Mouse (Mus musculus) hindbrain, embryonic 15.5 days (tissue): ENCODE data around the gene Csad. TPM values are rescaled to one million over a fixed set of nuclear protein-coding genes. Genes with fewer than 3 reads are reported as not detected.

ENCODE experiments used
- ATAC-seq: fragments of 200-750 bp; cut with Nextera tagmentation; 2 replicates; pipeline ENCODE4 v1.8.0; 2017; ENCODE audit warnings: low read depth, moderate number of reproducible peaks, moderate TSS enrichment; ENCODE audit not compliant: low FRiP score
- H3K27ac ChIP-seq: fragments of 300-500 bp; sonication (generic); replicated peaks from 2 replicates; pipeline ENCODE4 v1.5.1; 2015; ENCODE audit warnings: mild to moderate bottlenecking, inconsistent platforms
- H3K27me3 ChIP-seq: fragments of 300-500 bp; sonication (generic); 2 replicates; pipeline ENCODE4 v1.6.1; 2015; ENCODE audit warnings: control low read depth, inconsistent platforms
- H3K36me3 ChIP-seq: fragments of 300-500 bp; sonication (generic); 2 replicates; pipeline ENCODE4 v1.6.1; 2015; ENCODE audit warnings: control low read depth, inconsistent platforms
- H3K4me1 ChIP-seq: fragments of 300-500 bp; sonication (generic); replicated peaks from 2 replicates; pipeline ENCODE4 v1.6.1; 2015; ENCODE audit warnings: control low read depth, inconsistent platforms
- H3K4me2 ChIP-seq: fragments of 300-500 bp; sonication (generic); 2 replicates; pipeline ENCODE4 v1.6.1; 2015; ENCODE audit warnings: moderate library complexity, mild to moderate bottlenecking, inconsistent platforms
- H3K4me3 ChIP-seq: fragments of 300-500 bp; sonication (generic); 2 replicates; pipeline ENCODE4 v1.5.1; 2015; ENCODE audit warnings: mild to moderate bottlenecking, inconsistent platforms
- H3K9ac ChIP-seq: fragments of 300-500 bp; sonication (generic); 2 replicates; pipeline ENCODE4 v1.6.1; 2015; ENCODE audit warnings: inconsistent platforms
- H3K9me3 ChIP-seq: fragments of 300-500 bp; sonication (generic); 2 replicates; pipeline ENCODE4 v1.6.1; 2016; ENCODE audit warnings: control low read depth, inconsistent platforms
- WGBS: fragments of 180-500 bp; shearing (Covaris S2); methylation state at CpG from one replicate; pipeline ENCODE4 v1.1.7; 2015; 5-methylcytosine and 5-hydroxymethylcytosine counted together
- polyA plus RNA-seq: library from polyadenylated mRNA; unstranded; fragments of >200 nt; fragmentation: Nextera tagmentation; extraction: Ambion mirVana; gene quantifications from 2 replicates; pipeline ENCODE4 v1.2.1, GENCODE M21; 2015

Gene Csad
- polyA plus RNA-seq, 1 experiment from 2014 or later: 40.1 TPM

DNA sequence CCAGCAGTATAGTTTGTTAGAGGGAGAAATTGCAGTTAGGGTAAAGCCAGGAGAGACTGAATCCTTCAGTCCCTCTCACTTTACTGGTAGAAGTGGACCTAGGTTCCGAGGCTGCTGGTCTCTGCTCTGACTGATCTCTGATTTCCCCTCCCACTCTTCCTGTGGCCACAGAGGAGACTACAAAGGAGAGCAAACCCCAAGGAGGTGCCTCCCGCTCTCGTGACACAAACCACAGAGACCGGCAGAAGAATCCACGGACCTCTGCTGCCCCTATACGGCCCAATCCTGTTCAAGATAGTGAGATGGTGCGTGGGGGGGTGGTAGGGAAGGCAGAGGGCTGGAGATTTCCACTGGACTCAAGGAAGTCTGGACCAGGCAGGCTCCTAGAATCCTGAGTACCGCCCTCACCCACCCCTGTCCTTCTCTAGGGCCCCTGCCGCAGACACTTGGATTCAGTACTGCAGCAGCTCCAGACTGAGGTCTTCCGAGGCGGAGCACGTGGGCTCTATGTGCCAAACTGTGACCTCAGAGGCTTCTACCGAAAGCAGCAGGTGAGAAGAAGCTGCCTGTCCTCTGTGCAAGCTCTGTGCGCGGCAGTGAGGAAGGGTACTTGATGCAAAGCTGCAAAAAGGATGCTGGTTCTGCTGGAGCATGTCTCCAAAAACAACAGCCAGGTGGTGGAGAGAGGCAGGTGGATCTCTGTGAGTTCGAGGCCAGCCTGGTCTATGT lies 56.7 kb downstream of the Csad start:
- Histone ChIP-seq H3K4me1 (peaks cover 1% of the 10 kb centered on the region; the same call in 1 of the 2 replicates), H3K9ac (no peak overlapping the region), H3K4me3 (no peak overlapping the region), H3K9me3 (no peaks in the 10 kb centered on the region), H3K27me3 (peaks cover 31% of the 10 kb centered on the region), H3K36me3 (no peaks in the 10 kb centered on the region), H3K27ac (no peak overlapping the region), H3K4me2 (no peak overlapping the region)
- 73% methylated on average over 16 of the region's 16 CpGs for WGBS
- ATAC-seq: no peak

DNA sequence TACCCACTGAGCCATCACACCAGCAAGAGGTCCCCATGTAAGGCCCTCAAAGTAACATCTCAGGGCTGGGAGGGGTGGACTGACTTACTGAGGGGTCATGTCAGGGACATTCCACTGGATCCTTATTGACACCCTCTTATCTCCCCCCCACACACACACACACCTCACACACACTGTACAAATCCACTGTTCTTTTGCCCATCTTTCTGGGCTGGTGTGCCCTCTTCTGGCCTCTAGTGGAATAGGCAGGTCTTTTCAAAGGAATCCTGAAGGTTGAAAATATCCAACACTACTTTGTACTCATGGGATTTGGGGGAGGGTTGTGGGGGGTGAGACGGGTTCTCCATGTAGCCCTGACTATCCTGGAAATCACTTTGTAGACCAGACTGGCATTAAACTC lies 57.6 kb downstream of the Csad start:
- H3K9me3 ChIP-seq: no peaks in the 10 kb centered on the region
- H3K27me3 ChIP-seq: peaks cover 34% of the 10 kb centered on the region
- WGBS: 4% methylated on average over 1 of the region's 1 CpGs
- no peak overlapping the region for H3K4me3 ChIP-seq
- no peaks in the 10 kb centered on the region for H3K4me1 ChIP-seq
- H3K36me3 ChIP-seq: no peaks in the 10 kb centered on the region
- H3K4me2 ChIP-seq: no peak overlapping the region
- no peak overlapping the region for H3K9ac ChIP-seq
- H3K27ac ChIP-seq: no peak overlapping the region
- ATAC-seq: 0 out of 2 replicates have a peak, but pooled peaks have one; percentile 45

DNA sequence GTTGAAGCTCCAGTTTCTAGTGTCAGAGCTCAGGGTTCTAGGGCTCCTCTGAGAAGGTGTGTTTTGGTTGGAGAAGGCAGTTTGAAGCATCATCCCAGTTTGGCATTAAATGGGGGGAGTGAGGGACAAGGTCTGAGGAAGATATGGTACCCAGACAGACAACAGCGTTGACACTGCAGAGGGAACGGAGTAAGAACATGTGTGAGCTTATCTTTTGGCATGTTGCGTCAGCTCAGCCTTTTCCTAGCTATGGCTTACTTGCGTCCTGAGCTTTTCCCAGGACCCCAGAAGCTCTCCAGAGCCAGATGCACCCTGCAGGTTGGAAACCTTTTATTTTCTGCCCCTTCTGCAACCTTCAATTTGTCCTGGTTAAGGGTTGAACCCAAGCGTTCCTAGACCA lies 58.4 kb downstream of the Csad start:
- peaks cover 34% of the 10 kb centered on the region for H3K27me3 ChIP-seq
- H3K27ac ChIP-seq: no peak overlapping the region
- no peaks in the 10 kb centered on the region for H3K9me3 ChIP-seq
- no peak for ATAC-seq
- no peaks in the 10 kb centered on the region for H3K36me3 ChIP-seq
- no peak overlapping the region for H3K4me2 ChIP-seq
- H3K4me3 ChIP-seq: no peak overlapping the region
- no peaks in the 10 kb centered on the region for H3K4me1 ChIP-seq
- 88% methylated on average over 5 of the region's 5 CpGs for WGBS
- H3K9ac ChIP-seq: no peak overlapping the region

DNA sequence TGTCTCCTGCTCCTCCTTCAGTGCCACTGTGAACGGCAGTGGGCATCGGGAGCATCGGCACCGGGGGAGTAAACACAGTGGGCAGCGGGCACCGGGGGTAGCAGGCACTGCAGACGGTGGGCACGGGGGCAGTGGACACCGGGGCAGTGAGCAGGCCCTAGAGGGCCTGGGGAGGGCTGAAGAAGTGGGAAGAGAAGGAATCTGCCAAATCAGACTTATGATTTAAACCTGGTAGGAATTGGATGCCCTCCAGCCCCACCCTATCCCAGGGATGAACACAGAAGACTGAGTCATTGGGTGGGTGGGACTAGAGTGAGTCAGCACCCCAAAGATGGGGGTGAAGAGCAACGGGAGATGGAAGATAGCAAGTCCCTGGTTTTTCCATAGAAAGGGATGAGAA lies 59.2 kb downstream of the Csad start:
- Histone ChIP-seq H3K27me3 (peaks cover 34% of the 10 kb centered on the region), H3K9me3 (no peaks in the 10 kb centered on the region), H3K27ac (no peak overlapping the region), H3K9ac (no peak overlapping the region), H3K36me3 (no peaks in the 10 kb centered on the region), H3K4me2 (no peak overlapping the region), H3K4me3 (no peak overlapping the region), H3K4me1 (no peaks in the 10 kb centered on the region)
- WGBS: 93% methylated on average over 10 of the region's 10 CpGs
- no peak for ATAC-seq

GRCm38 (mm10) chr15:102144726-102145125 lies 59.8 kb downstream of the Csad start:
- Histone ChIP-seq H3K9me3 (no peaks in the 10 kb centered on the region), H3K27me3 (peaks cover 34% of the 10 kb centered on the region), H3K27ac (no peak overlapping the region), H3K36me3 (no peaks in the 10 kb centered on the region), H3K4me2 (peak overlapping the region; percentile 14), H3K9ac (no peak overlapping the region), H3K4me3 (0 out of 2 replicates have a peak overlapping the region, but pooled peaks have one; percentile 0), H3K4me1 (no peaks in the 10 kb centered on the region)
- no peak for ATAC-seq
- WGBS: 15% methylated on average over 19 of the region's 19 CpGs

DNA sequence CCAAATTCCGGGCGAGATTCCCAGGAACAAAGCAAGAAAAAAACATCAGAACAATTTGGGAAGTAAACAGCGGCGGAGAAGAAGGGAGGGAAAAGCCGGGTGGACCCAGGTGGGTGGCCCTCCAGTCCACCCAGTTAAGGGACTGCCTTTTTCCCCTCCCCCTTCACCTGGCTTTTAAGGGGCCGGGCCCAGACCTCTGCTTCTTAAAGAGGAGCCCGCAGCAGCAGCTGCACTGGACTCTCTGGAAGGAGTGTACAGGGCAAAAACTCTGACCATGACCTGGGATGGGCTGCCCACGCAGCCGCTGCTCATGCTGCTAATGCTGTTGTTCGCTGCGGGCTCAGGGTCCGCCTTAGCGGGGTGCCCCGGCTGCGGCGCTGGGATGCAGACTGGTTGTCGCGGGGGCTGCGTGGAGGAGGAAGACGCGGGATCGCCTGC lies 60.2 kb downstream of the Csad start, which contains the start of gene Igfbp6:
Igfbp6 (plus strand) TSS at position 89 of the 438 bp plus-strand sequence.
- H3K4me2 ChIP-seq: peak within 1 kb of the TSS; percentile 14
- H3K27ac ChIP-seq: no peak within 1 kb of the TSS
- no peaks in the 10 kb centered on the region for H3K9me3 ChIP-seq
- no peak for ATAC-seq
- H3K4me1 ChIP-seq: no peaks in the 10 kb centered on the region
- peaks cover 34% of the 10 kb centered on the region for H3K27me3 ChIP-seq
- no peak within 1 kb of the TSS for H3K9ac ChIP-seq
- 0 out of 2 replicates have a peak within 1 kb of the TSS, but pooled peaks have one; percentile 0 for H3K4me3 ChIP-seq
- no peaks in the 10 kb centered on the region for H3K36me3 ChIP-seq
- WGBS: 9% methylated on average over 22 of the region's 22 CpGs

DNA sequence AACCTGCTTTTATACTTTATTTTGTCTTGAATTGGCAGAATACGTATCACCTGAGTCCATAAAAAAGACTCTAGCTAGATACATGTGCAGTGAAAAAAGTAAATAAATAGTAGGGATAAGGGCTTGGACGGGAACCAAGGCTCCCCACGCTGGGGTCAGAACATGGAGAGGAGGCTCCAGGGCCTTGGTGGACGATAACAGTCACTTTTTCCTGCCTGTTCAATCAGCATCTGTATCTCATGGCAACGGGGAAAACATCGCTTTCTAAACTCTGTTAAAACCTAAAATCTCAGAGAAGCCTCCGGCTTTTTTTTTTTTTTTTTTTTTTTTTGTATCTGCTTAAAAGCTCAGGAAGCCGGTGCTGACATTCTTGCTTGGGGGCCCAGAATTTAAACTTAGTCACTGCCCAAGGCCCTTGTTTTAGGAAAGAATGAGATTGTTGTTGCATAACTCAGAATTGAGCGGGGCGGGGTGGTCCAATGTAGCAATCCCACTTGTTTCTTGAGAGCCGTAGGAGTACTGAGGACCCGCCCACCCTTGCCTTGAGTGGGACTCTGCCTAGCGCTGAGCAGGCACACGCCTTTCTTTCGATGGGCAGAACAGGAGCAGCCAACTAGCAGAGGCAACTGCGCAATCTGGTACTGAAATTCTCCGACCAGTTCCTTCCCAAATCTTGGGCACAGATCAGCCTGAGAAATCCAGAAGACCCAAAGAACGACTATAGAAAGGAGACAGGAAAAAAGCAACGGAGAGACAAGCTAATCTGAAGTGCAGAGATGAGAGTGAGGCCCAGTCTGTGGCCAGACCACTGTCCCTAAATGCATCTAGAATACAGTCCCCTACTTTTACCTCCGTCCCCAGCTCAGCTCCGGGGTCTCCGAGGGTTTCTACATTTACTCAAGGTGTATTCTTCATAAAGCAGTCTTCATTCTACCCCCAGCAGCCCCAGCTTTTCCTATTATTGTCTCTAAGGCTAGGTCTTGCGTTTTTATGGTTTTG lies 61.3 kb downstream of the Csad start:
- no peak overlapping the region for H3K27ac ChIP-seq
- no peaks in the 10 kb centered on the region for H3K9me3 ChIP-seq
- H3K9ac ChIP-seq: no peak overlapping the region
- ATAC-seq: no peak
- H3K27me3 ChIP-seq: peaks cover 34% of the 10 kb centered on the region
- WGBS: 61% methylated on average over 23 of the region's 23 CpGs
- no peaks in the 10 kb centered on the region for H3K4me1 ChIP-seq
- H3K36me3 ChIP-seq: no peaks in the 10 kb centered on the region
- no peak overlapping the region for H3K4me3 ChIP-seq
- no peak overlapping the region for H3K4me2 ChIP-seq

DNA sequence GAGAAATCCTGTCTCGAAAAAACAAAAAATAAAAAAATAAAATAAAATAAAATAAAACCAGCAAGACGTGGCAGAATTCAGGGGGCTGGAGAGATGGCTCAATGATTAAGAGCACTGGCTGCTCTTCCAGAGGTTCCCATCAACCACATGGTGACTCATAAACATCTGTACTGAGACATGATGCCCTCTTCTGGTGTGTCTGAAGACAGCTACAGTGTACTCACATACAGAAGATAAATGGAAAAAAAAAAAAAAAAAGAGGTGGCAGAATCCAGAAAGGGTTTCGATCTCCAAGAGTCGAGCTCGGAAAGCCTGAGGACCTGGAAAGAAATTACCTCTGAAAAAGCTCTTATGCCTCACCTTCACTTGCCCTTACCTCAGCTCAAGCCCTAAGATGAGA lies 63.4 kb downstream of the Csad start:
- no peak overlapping the region for H3K4me2 ChIP-seq
- H3K36me3 ChIP-seq: no peaks in the 10 kb centered on the region
- H3K9ac ChIP-seq: no peak overlapping the region
- H3K27me3 ChIP-seq: peaks cover 34% of the 10 kb centered on the region
- H3K27ac ChIP-seq: no peak overlapping the region
- no peaks in the 10 kb centered on the region for H3K9me3 ChIP-seq
- WGBS: 87% methylated on average over 5 of the region's 5 CpGs
- H3K4me1 ChIP-seq: peaks cover 8% of the 10 kb centered on the region; the same call in 1 of the 2 replicates
- no peak for ATAC-seq
- H3K4me3 ChIP-seq: no peak overlapping the region

DNA sequence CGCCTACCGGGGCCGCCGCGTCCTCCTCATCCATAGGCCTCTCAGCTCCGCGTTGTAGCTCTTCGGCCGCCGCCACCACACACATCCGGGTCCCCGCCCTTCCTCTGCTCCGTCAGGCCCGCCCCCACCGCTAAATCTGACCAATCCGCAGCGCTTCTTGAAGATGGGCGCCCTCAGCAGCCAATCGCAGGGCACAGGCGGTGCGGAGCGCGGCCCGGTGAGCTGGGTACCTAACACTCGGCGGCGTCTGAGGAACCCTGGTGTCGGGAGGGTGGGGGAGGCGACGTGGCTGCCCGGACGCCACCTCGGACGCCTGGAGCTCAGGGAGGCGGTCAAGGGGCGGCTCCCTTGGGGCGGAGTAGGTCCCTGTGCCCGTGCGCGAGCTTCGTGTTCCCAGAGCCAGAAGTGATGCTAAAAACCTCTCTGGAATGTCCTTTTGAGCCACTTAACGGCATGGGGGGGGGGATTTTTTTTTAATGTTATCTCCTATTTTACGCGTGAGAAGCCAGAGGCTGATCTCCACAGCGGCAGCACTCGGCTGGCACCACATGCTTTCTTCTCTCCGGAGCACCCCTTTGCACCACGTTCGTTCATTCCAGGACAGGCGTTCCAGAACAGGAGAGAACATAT lies 68.3 kb downstream of the Csad start, which contains the start of gene Spryd3:
Spryd3 (minus strand) TSS at position 106 of the 630 bp plus-strand sequence.
- under 1% methylated on average over 49 of the region's 50 CpGs for WGBS

GRCm38 (mm10) chr15:102135522-102136128 lies 68.9 kb downstream of the Csad start:
- Histone ChIP-seq H3K9me3 (no peaks in the 10 kb centered on the region), H3K4me3 (peak overlapping the region; percentile 93), H3K27me3 (no peaks in the 10 kb centered on the region), H3K4me2 (peak overlapping the region; percentile 65), H3K9ac (peak overlapping the region; percentile 89), H3K27ac (peak overlapping the region; percentile 88), H3K36me3 (peaks cover 22% of the 10 kb centered on the region), H3K4me1 (peaks cover 25% of the 10 kb centered on the region)
- peak; percentile 82 for ATAC-seq
- WGBS: 4% methylated on average over 33 of the region's 35 CpGs

More for the DNA sequence above, 68.3 kb downstream of the Csad start, which contains the start of gene Spryd3:
- Histone ChIP-seq H3K36me3 (peaks cover 16% of the 10 kb centered on the region), H3K9me3 (no peaks in the 10 kb centered on the region), H3K27me3 (no peaks in the 10 kb centered on the region), H3K4me2 (peak within 1 kb of the TSS; percentile 65), H3K27ac (peak within 1 kb of the TSS; percentile 88), H3K4me3 (peak within 1 kb of the TSS; percentile 93), H3K4me1 (peaks cover 25% of the 10 kb centered on the region), H3K9ac (peak within 1 kb of the TSS; percentile 89)
- ATAC-seq: peak; percentile 99

DNA sequence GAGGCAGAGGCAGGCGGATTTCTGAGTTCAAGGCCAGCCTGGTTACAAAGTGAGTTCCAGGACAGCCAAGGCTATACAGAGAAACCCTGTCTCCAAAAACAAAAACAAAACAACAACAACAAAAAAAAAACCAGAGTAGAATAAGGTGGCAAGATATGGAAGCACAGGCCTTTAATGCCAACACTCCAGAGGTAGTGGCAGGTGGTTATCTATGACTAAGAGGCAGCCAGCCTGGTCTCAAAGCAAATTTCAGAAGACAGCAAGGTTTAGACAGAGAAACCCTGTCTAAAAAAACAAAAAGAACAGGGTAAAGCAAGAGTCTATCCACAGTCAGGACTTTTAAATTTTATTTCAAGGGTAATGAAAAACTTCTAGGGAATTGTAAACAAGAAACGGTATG lies 69.8 kb downstream of the Csad start:
- no peak overlapping the region for H3K27ac ChIP-seq
- peak overlapping the region; percentile 93 for H3K4me3 ChIP-seq
- peaks cover 25% of the 10 kb centered on the region for H3K4me1 ChIP-seq
- 88% methylated on average over 2 of the region's 2 CpGs for WGBS
- H3K36me3 ChIP-seq: peaks cover 31% of the 10 kb centered on the region
- no peaks in the 10 kb centered on the region for H3K27me3 ChIP-seq
- peak overlapping the region; percentile 89; the same call in 1 of the 2 replicates for H3K9ac ChIP-seq
- no peaks in the 10 kb centered on the region for H3K9me3 ChIP-seq
- no peak for ATAC-seq
- H3K4me2 ChIP-seq: peak overlapping the region; percentile 65
